Mouse (Mus musculus): ENCODE data around the gene Snai3.

The Snai3 gene

DNA sequence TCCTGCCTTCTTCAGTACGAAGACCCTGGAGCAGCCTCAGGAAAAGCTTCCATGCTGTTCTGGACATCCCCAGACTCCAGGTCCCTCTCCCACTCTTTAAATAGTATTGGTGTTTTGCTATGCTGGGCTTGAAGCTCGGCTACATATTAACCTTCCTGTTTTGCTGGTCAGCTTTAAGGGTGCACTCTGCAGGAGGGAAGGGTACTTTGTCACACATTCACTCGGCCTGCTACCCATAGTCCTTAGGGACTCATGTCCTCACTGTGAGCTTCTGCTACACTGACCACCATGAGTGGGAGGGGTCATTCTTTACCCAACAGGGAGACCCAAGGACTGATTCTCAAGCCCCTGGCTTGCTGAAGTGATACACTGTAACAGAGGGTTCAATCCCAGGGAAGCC, 29.9 kb downstream of the Snai3 start:
- DNase-seq (ENCODE audit: low spot score in 2 of 2): no peak

DNA sequence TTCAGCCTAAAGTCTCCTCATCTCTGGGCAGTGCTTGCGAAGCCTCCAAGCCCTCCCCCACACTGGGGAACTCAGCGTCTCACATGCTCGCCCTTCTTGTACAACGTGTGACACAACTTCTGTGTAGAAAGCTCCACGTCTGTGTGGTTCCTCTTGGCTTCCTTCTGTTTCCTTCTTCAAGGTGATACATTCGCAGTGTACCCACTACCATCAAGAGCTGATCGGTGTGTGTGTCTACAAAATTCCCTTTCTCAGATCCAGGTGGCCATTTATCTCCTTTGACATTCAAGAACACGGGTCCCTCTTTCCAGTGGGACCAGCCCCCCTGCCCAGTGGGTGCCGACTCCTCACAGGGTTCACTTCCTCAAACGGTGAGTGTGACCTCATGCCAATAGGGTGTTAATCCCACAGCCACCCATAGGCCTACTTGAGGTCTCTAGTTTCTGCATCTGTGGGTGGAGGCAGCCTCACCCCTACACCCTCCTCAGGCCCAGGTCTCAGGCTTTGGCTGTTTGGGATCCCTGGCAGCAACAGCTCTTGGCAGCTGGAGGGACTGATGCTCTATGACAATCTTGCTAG, 30.4 kb downstream of the Snai3 start:
- peak; percentile 22 to 58 for DNase-seq (ENCODE audit: low spot score in 2 of 2)

DNA sequence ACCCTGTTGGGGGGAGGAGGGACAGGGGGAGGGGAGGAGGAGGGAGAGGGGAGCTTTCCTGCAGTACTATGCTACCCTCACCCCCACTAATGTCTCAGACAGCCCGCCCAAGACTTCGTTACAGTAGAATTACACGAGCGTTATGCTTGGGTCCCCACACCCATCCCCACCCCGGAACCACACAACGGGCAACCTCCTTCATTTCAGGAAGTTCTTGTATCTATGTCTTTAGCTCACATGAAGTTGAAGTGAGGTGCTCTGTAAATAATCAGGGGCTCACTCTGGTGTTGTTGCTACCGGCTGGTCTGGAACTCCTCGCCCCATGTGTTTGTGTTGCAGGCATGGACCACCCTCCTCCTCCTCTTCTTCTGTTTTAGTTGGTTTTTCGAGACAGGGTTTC, 32.4 kb downstream of the Snai3 start:
- no peak for DNase-seq (ENCODE audit: low spot score in 2 of 2)

DNA sequence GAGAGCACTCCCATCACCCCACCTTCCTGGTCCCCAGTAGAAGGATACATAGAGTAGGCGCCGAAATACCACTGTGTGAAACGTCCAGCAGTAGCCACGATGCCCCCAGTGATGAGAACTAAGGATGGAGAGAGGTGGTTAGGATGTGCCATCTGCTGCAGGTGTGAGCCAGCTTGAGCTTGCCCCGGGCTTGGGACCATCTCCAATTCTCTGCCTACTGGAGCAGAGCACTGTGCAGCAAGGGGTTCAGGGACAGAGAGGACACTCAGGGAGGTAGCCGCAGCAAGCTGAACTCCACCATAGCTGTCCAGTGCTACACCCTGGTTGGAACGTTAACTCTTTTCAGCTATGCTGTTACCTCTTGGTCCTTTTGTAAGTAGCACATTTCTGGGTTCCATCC, 32.9 kb downstream of the Snai3 start:
- no peak for DNase-seq (ENCODE audit: low spot score in 2 of 2)

DNA sequence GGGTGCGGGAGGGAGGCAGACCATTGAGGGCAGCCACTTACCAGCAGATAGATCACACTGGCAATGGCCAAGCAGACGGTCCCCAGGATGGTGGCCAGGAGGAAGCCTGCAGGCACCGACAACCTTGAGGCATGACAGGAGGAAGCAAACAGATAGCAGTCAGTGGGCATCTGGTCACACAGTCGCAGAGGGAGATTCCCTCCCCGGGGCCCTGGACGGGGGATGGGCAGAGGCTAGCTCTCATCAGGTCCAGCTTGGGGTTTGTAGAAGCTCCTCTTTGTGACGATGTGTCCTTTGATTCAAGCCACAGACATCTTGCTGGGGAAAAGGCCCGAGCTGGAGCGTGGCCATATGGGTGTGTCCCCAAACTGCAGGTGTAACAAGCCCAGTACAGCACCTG, 34.4 kb downstream of the Snai3 start:
- DNase-seq (ENCODE audit: low spot score in 2 of 2): no peak

DNA sequence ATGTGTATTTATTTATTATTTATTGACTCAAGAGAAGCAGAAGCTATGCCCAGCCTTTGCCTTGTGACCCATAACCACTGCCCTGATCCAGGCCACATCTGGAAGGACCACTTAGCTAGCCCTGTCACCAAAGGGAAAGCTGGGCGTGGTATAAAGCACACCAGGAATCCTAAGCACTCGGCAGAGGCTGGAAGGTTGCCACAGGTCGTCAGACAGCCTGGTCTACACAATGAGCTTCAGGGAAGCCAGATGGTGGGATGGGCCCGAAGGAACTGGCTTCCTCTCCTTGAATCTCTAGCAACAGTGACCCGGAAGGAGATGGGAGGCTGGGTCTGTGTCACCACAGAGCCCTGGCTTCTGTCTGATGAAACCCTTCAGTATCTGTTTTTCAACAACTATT, 36.9 kb downstream of the Snai3 start:
- peak; percentile 54 to 65 for DNase-seq (ENCODE audit: low spot score in 2 of 2)

DNA sequence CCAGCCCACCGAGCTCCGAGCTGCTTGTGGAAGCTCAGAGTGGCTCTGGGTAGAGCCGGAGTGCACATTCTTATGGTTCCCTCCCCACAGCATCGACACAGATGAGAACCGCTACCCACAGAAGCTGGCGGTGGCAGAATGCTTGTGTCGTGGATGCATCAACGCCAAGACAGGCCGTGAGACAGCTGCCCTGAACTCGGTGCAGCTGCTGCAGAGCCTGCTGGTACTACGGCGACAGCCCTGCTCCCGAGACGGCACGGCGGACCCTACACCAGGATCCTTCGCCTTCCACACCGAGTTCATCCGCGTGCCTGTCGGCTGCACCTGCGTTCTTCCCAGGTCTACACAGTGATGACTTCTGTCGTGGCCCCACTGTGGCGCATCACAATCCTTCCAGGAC, 37.3 kb downstream of the Snai3 start:
- no peak for DNase-seq (ENCODE audit: low spot score in 2 of 2)

DNA sequence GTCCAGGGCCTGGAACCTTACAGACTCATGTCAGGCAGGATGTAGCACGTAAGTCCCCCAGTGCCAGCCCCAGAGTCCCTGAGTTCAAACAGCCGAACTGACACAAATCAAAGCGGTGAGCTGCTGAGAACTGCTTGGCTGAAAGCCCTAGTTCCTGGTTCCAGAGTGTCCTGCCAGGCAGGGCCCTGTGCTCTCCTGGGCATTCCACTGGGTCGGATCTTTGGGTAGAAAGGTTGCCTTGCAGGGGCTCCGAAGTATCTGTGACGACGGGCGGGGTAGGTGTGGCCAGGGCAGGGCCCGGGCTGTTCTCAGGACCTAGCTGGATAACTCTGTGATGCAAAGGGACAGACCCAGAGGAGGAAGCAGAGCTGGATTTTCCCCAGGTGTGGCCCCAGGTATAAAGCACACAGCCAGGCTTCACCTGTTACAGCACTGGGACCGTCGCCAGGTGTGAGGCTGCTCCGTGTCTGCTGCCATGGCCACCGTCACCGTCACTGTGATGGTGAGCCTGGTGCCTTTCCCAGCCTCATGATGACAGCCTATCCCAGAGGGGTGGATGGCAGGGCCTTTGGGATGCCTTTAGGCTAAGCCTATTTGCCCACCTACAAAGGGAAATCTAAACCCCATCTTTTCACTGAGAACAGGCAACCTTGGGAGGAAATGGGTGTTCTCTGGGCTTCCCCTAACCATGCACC, 39.0 kb downstream of the Snai3 start, which contains the start of gene Il17c:
TSS of gene Il17c (plus strand) at position 645 of the 695 bp plus-strand sequence.
- no peak for DNase-seq (ENCODE audit: low spot score in 2 of 2)

DNA sequence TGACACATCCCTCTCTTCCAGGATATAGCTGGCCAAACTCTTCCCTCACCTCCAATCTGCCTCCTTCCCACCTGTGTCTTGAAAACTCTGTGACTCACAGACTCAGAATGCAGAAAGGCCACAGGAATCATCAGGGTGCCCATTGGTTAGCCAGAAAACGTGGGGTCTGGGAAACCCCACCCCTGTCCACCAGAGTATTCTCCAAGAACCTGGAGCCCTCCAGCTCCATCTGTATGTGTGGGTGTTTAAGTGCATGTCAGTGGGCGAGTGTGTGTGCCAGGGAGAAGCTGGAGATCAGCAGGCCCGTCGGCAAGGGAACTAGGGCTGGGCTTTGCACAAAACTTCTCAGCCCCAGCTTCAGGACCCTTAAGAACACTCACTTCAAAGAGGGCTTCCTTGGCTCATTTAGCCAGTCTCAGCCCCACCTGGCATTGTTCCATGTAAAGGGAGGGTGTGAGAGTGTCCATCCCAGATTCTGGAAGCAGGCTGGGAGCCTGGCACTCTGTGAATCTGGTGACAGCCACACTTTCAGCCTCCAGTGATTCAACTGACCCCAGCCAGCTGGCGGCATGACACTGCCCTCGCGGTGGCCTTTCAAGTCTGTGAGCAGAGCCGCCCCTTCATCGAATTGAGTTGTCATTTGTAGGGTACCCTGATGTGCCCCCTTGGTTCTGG, 40.5 kb downstream of the Snai3 start:
- no peak for DNase-seq (ENCODE audit: low spot score in 2 of 2)

DNA sequence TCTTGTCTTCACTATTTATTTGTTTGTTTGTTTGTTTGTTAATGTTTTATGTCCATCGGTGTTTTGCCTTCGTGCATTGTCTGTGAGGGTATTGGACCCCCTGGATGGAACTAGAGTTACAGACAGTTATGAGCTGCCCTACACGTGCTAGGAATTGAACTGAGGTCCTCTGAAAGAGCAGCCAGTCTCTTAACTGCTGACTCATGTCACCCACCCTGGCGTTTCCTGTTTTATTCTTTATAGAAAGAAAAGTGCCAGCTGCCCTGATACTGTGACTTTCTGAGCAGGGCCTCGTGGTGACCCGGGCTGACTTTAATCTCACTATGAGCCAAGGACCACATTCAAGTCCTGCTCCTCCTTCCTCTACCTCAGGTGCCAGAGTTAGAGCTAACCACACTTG, 45.0 kb downstream of the Snai3 start:
- no peak for DNase-seq (ENCODE audit: low spot score in 2 of 2)

DNA sequence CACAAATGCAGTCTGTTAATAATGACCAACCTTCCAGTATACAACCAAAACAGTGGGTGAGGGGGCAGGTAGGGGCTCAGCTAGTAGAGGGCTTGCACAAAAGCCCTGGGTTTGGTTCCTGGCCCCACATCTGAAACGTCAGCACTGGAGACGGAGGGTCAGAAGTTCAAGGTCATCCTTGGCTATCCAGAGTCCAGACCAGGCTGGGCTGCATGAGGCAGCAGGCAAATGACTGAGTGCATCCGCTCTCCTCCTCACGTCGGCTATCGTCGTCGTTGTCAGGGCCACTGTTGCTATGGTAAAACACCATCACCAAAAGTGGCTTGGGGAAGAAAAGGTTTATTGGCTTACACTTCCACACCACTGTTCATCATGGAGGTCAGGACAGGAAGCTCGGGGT, 46.2 kb downstream of the Snai3 start:
- DNase-seq (ENCODE audit: low spot score in 2 of 2): no peak

DNA sequence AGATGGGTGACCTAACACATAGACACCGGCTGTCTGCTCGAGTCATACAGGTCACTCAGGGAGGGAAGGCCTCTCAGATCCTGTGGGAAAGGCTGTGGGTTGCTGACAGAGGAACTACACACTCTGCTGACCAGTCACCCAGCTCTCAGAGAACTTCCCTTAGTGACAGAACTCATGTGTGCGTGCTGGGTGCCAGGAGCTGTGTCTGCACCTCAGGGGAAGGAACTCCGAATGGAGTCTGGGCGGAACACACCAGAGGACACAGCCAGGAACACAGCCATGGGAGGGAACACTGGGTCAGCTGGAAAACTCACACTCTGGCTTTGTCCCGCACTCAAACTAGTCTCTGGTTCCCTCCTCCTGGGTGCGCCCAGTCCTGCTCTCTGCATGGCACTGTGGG, 52.9 kb downstream of the Snai3 start:
- DNase-seq (ENCODE audit: low spot score in 2 of 2): no peak

DNA sequence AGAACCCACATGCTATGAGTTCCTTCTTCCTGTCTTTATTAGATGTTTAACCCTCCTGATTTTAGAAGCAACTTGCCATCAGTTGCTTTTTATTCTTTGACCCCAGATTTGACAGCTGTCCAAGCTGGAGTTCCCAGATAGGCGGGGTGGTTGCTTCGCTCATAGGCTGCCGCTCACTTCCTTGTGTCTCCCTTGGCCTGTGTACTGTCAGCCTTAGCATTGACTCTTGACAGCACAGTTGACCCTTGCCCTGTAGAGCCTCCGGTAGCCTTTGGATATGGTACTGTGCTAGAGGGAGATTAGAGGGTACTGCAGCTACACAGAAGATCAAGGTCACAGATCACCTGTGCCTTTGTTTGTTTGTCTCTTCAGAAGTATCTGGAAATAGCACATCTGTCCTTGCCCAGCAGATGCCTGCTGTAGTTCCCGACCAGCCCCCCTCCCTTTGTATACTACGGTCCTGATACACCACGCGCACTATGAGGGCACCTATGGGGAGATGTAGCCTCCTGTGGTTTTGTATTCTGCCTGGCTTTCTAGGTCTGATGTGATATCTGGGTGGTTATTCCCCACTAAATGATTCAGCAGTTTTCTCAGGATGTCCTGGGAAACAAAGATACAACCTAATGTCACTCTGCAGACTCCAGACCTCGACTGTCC, 55.3 kb downstream of the Snai3 start:
- no peak for DNase-seq (ENCODE audit: low spot score in 2 of 2)

Data from heart, adult 9 months (tissue).